Mouse (Mus musculus) heart, embryonic 10.5 days (tissue): Measurements from ENCODE around the gene Pbld1. TPM values are rescaled to one million over a fixed set of nuclear protein-coding genes. Genes with fewer than 3 reads are reported as not detected.

Experiments used
- polyA plus RNA-seq: library from polyadenylated mRNA; unstranded; fragments of >200 nt; fragmentation: Nextera tagmentation; extraction: Ambion mirVana; gene quantifications from 2 replicates; pipeline ENCODE4 v1.2.1, GENCODE M21; 2016

The Pbld1 gene
- polyA plus RNA-seq, 1 experiment from 2014 or later, result 1.7 TPM

Other genes with a start within 250 kb of the Pbld1 start
- 25.6 and 30.3 TPM in 2 replicates for gene Tet1, start 151.2 kb upstream of the Pbld1 start, polyA plus RNA-seq
- 11.6 and 12.6 TPM in 2 replicates for gene Slc25a16, start 139.5 kb upstream of the Pbld1 start, polyA plus RNA-seq
- 31.7 and 32.7 TPM in 2 replicates for gene Dna2, start 113.1 kb upstream of the Pbld1 start, polyA plus RNA-seq
- gene Rufy2, start 79.9 kb upstream of the Pbld1 start, polyA plus RNA-seq, result 14.6 and 17.7 TPM in 2 replicates
- 83.7 and 115 TPM in 2 replicates for gene Hnrnph3, start 35.9 kb upstream of the Pbld1 start, polyA plus RNA-seq
- 0.27 and 0.77 TPM in 2 replicates for gene Pbld2, start 35.8 kb upstream of the Pbld1 start, polyA plus RNA-seq
- gene Atoh7, start 39.5 kb downstream of the Pbld1 start, polyA plus RNA-seq, result not detected in 2 replicates
- gene Mypn, start 143.8 kb downstream of the Pbld1 start, polyA plus RNA-seq, result 1.0 and 4.2 TPM in 2 replicates
- gene Herc4, start 183.6 kb downstream of the Pbld1 start, polyA plus RNA-seq, result 36.0 and 38.4 TPM in 2 replicates